Mouse (Mus musculus) ES-E14 (cell line): ENCODE data around the gene Prx. TPM values are rescaled to one million over a fixed set of nuclear protein-coding genes. Genes with fewer than 3 reads are reported as not detected.

Source experiments
- DNase-seq: peaks from one replicate; pipeline ENCODE4 v3.0.0-alpha.2; 2013; ENCODE audit warnings: low read depth, low spot score
- H3K27ac ChIP-seq: 2 replicates; pipeline ENCODE4 v1.5.1; 2012; ENCODE audit warnings: low read depth, mild to moderate bottlenecking, low read length, moderate library complexity, mixed read lengths; ENCODE audit not compliant: poor library complexity, insufficient read depth, severe bottlenecking
- H3K36me3 ChIP-seq: 2 replicates; pipeline ENCODE4 v1.6.1; 2012; ENCODE audit warnings: mild to moderate bottlenecking, low read length, moderate library complexity, mixed read lengths; ENCODE audit not compliant: control insufficient read depth, poor library complexity, insufficient read depth, severe bottlenecking
- H3K4me1 ChIP-seq, 2 experiments: fragments of 150-350 bp in 1 of 2; sonication (generic) in 1 of 2; 2 replicates each; pipeline ENCODE4 v1.6.1; 2012; ENCODE audit warnings: low read length in 2 of 2, mild to moderate bottlenecking in 1 of 2, mixed read lengths in 1 of 2; ENCODE audit not compliant: control insufficient read depth in 2 of 2, insufficient read depth in 2 of 2, poor library complexity in 1 of 2
- H3K4me3 ChIP-seq, 2 experiments: fragments of 150-350 bp in 1 of 2; sonication (generic) in 1 of 2; 2 replicates each; pipeline ENCODE4 v1.5.1; 2012; ENCODE audit warnings: low read length in 2 of 2, low read depth in 1 of 2, mild to moderate bottlenecking in 1 of 2, mixed read lengths in 1 of 2; ENCODE audit not compliant: insufficient read depth in 1 of 2, poor library complexity in 1 of 2, severe bottlenecking in 1 of 2
- H3K9ac ChIP-seq: 2 replicates; pipeline ENCODE4 v1.6.1; 2012; ENCODE audit warnings: low read depth, mild to moderate bottlenecking, low read length, mixed read lengths; ENCODE audit not compliant: poor library complexity, insufficient read depth, severe bottlenecking
- H3K9me3 ChIP-seq: fragments of 150-350 bp; sonication (generic); 2 replicates; pipeline ENCODE4 v1.6.1; 2012; ENCODE audit warnings: low read depth, mild to moderate bottlenecking, low read length; ENCODE audit not compliant: control insufficient read depth, insufficient read depth
- CHD2 ChIP-seq: IDR thresholded peaks from 2 replicates; pipeline ENCODE4 v1.6.1; 2014; ENCODE audit warnings: mild to moderate bottlenecking, low read depth, low read length, inconsistent platforms
- HCFC1 ChIP-seq: IDR thresholded peaks from 2 replicates; pipeline ENCODE4 v1.6.1; 2012; ENCODE audit warnings: low read length, inconsistent platforms, borderline replicate concordance; ENCODE audit not compliant: insufficient read depth
- MAFK ChIP-seq: IDR thresholded peaks from 2 replicates; pipeline ENCODE4 v1.6.1; 2014; ENCODE audit warnings: mild to moderate bottlenecking, low read depth, low read length, inconsistent platforms; ENCODE audit not compliant: insufficient read depth
- ZC3H11A ChIP-seq: IDR thresholded peaks from 2 replicates; pipeline ENCODE4 v1.6.1; 2012; ENCODE audit warnings: low read depth, mild to moderate bottlenecking, inconsistent platforms, low read length, borderline replicate concordance
- ZNF384 ChIP-seq: IDR thresholded peaks from 2 replicates; pipeline ENCODE4 v1.6.1; 2012; ENCODE audit warnings: low read depth, low read length, inconsistent platforms
- in situ Hi-C, 2 experiments: fragments of 600-800 bp; cut with MboI; formaldehyde crosslinking; loops; one replicate each; pipeline ENCODE4 v1.15.1; 2025; ENCODE audit warnings: low sequenced_read_pairs in 2 of 2, inconsistent platforms in 1 of 2; ENCODE audit not compliant: unreplicated experiment in 2 of 2
- total RNA-seq: library from RNA; depleted of rRNA; stranded (reverse); fragments of 300-350 nt; gene quantifications from 2 replicates; pipeline ENCODE4 v1.2.3, GENCODE M21; 2012; rRNA removed

Prx gene
- 10.0 TPM in 2 replicates for total RNA-seq

DNA sequence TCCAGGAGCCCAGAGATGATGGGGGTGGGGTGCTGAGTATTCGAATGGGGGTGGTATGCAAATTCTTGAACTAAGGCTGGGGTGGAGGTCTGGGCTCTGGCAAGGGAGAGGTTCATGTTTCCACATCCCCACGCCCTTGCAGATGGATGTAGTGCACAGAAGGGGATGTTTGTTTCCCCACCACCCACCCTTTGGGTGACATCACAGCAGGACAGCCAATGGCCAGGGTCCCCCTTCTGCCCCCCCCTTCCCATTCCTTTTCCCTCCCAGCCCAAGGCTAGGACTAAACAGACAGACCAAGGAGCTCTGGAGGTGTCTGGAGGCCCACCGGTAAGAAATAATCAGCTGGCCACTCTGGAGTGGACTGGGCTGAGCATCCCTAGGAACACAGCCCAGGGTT, at the start of gene Prx:
Gene Prx, plus strand, starts transcription at position 289 of the 400 bp plus-strand sequence.
- no peak for TF ChIP-seq MAFK
- TF ChIP-seq ZNF384 = no peak
- TF ChIP-seq ZC3H11A = no peak
- TF ChIP-seq CHD2 = no peak
- no peak for TF ChIP-seq HCFC1

GRCm38 (mm10) chr7:27451359-27451758, 47.8 kb upstream of the Prx start:
- Histone ChIP-seq H3K36me3 (no peaks in the 10 kb centered on the region), H3K4me3 (no peak overlapping the region), H3K4me1 (peaks cover 0 to 5% of the 10 kb centered on the region in 2 experiments; a peak in 1 of 4 replicates), H3K27ac (no peak overlapping the region), H3K9me3 (no peaks in the 10 kb centered on the region), H3K9ac (no peak overlapping the region)
- DNase-seq = no peak
- in situ Hi-C loops = no loop called here
- TF ChIP-seq ZC3H11A (no peak), HCFC1 (no peak), MAFK (no peak), CHD2 (no peak), ZNF384 (no peak)

More for the DNA sequence above, at the start of gene Prx:
- Histone ChIP-seq H3K4me1 (peaks cover 6 to 27% of the 10 kb centered on the region in 2 experiments; a peak in 3 of 4 replicates), H3K9ac (peak within 1 kb of the TSS; percentile 7; the same call in 1 of the 2 replicates), H3K36me3 (no peaks in the 10 kb centered on the region), H3K9me3 (no peaks in the 10 kb centered on the region), H3K4me3 (peak within 1 kb of the TSS; percentile 14 to 15; a peak in 2 of 4 replicates), H3K27ac (no peak within 1 kb of the TSS; the same call in 1 of the 2 replicates)
- no peak for DNase-seq
- in situ Hi-C loops = no loop called here

DNA sequence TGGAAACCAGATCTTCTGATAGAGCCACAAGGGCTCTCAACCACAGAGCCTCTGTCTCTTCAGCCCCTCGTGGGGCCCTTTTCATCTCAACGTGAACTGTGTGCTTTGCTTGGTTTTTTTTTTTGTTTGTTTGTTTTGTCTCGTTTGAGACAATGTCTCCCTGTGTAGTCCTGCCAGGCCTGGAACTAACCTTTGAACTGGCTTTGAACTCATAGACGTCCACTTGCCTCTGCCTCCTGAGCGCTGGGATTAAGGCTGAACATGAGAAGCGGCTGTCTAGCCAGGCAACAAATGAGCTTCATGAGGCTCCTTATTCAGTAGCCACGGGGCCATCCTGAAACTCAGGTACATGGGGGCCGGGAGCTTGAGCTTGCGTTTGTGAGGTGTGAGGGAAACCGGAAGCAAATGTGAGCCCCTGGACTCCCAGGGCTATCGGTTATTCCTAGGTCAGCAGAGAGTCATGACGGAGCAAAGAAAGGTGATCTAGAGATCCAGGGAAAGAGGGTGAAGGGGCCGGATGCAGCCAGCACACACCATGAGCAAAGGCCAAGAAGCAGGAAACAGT, 46.8 kb upstream of the Prx start:
- Histone ChIP-seq H3K9ac (no peak overlapping the region), H3K9me3 (no peaks in the 10 kb centered on the region), H3K36me3 (no peaks in the 10 kb centered on the region), H3K4me1 (0 out of 4 replicates have a peak, but pooled peaks cover 0 to 1% of the 10 kb centered on the region in 2 experiments), H3K27ac (no peak overlapping the region), H3K4me3 (no peak overlapping the region)
- DNase-seq = no peak
- in situ Hi-C loops = no loop called here
- TF ChIP-seq HCFC1 = no peak
- TF ChIP-seq CHD2 = no peak
- TF ChIP-seq MAFK = no peak
- no peak for TF ChIP-seq ZC3H11A
- TF ChIP-seq ZNF384 = no peak

GRCm38 (mm10) chr7:27454461-27455121, 44.5 kb upstream of the Prx start:
- in situ Hi-C loops = no loop called here
- Histone ChIP-seq H3K9ac (no peak overlapping the region), H3K36me3 (peaks cover 3% of the 10 kb centered on the region; the same call in 1 of the 2 replicates), H3K4me1 (peaks cover 0 to 4% of the 10 kb centered on the region in 2 experiments; a peak in 2 of 4 replicates), H3K27ac (no peak overlapping the region), H3K9me3 (no peaks in the 10 kb centered on the region), H3K4me3 (no peak overlapping the region)
- TF ChIP-seq HCFC1 (no peak), ZNF384 (no peak), MAFK (no peak), ZC3H11A (no peak), CHD2 (no peak)
- DNase-seq = no peak
